Mouse (Mus musculus) adrenal gland, postnatal 14 days (tissue): ENCODE measurements at regions not wholly inside any gene's neighbourhood (a gene's known extent, or its start where the extent isn't known, plus 50 kb on each side); places are given as distances from the start of the nearest gene placed in this dataset.
A peak's percentile ranks its signal among the peaks of the same experiment; 100 is the strongest.

Experiments used
- DNase-seq: peaks from one replicate; pipeline ENCODE4 v3.0.0; 2021; ENCODE audit warnings: mixed read lengths

- DNase-seq = no peak
These were observed 301.0 kb upstream of the Ttc14 start for GRCm38 (mm10) chr3:33498645-33499044.

- no peak for DNase-seq
These were observed 291.4 kb upstream of the Ttc14 start for GRCm38 (mm10) chr3:33508277-33508676.

GRCm38 (mm10) chr3:33544161-33544560 lies 255.5 kb upstream of the Ttc14 start:
- DNase-seq = no peak

- no peak for DNase-seq
These were observed 236.8 kb upstream of the Ttc14 start for GRCm38 (mm10) chr3:33562670-33563360.

- DNase-seq = no peak
These were observed 219.0 kb upstream of the Ttc14 start for GRCm38 (mm10) chr3:33580599-33580998.

- no peak for DNase-seq
These were observed 185.4 kb upstream of the Ttc14 start for GRCm38 (mm10) chr3:33614206-33614605.

GRCm38 (mm10) chr3:33616871-33617270 lies 182.8 kb upstream of the Ttc14 start:
- no peak for DNase-seq

- DNase-seq = peak; percentile 8
These were observed 166.6 kb upstream of the Ttc14 start for GRCm38 (mm10) chr3:33632928-33633514.

GRCm38 (mm10) chr3:33658597-33658996 lies 141.0 kb upstream of the Ttc14 start:
- no peak for DNase-seq
